Mouse (Mus musculus) lung, embryonic 15.5 days (tissue): Measurements from ENCODE around the gene Fastk. TPM values are rescaled to one million over a fixed set of nuclear protein-coding genes. Genes with fewer than 3 reads are reported as not detected.

Experiments used
- ATAC-seq: fragments of 200-750 bp; cut with Nextera tagmentation; 2 replicates; pipeline ENCODE4 v1.8.0; 2017; ENCODE audit warnings: moderate number of reproducible peaks, borderline replicate concordance; ENCODE audit not compliant: low FRiP score, low TSS enrichment; ENCODE audit errors: extremely low read depth
- H3K27ac ChIP-seq: fragments of 300-500 bp; sonication (generic); 2 replicates; pipeline ENCODE4 v1.5.1; 2015; ENCODE audit warnings: moderate library complexity, mild to moderate bottlenecking, inconsistent platforms
- H3K27me3 ChIP-seq: fragments of 300-500 bp; sonication (generic); 2 replicates; pipeline ENCODE4 v1.6.1; 2015; ENCODE audit warnings: inconsistent platforms
- H3K36me3 ChIP-seq: fragments of 300-500 bp; sonication (generic); 2 replicates; pipeline ENCODE4 v1.6.1; 2015; ENCODE audit warnings: inconsistent platforms
- H3K4me1 ChIP-seq: fragments of 300-500 bp; sonication (generic); 2 replicates; pipeline ENCODE4 v1.6.1; 2015; ENCODE audit warnings: inconsistent platforms
- H3K4me2 ChIP-seq: fragments of 300-500 bp; sonication (generic); 2 replicates; pipeline ENCODE4 v1.6.1; 2015; ENCODE audit warnings: inconsistent platforms, mild to moderate bottlenecking, moderate library complexity
- H3K4me3 ChIP-seq: fragments of 300-500 bp; sonication (generic); 2 replicates; pipeline ENCODE4 v1.5.1; 2015; ENCODE audit warnings: mild to moderate bottlenecking, inconsistent platforms
- H3K9ac ChIP-seq: fragments of 300-500 bp; sonication (generic); 2 replicates; pipeline ENCODE4 v1.6.1; 2015; ENCODE audit warnings: inconsistent platforms
- H3K9me3 ChIP-seq: fragments of 300-500 bp; sonication (generic); 2 replicates; pipeline ENCODE4 v1.6.1; 2016; ENCODE audit warnings: inconsistent platforms
- WGBS: fragments of 180-500 bp; shearing (Covaris S2); methylation state at CpG from one replicate; pipeline ENCODE4 v1.1.7; 2015; 5-methylcytosine and 5-hydroxymethylcytosine counted together
- polyA plus RNA-seq: library from polyadenylated mRNA; unstranded; fragments of >200 nt; fragmentation: Nextera tagmentation; extraction: Ambion mirVana; gene quantifications from 2 replicates; pipeline ENCODE4 v1.2.1, GENCODE M21; 2015

The Fastk gene
- polyA plus RNA-seq: 91.2 and 96.3 TPM in 2 replicates

- Histone ChIP-seq H3K4me2 (peak within 1 kb of the TSS; percentile 83), H3K27me3 (no peaks in the 10 kb centered on the region), H3K9ac (peak within 1 kb of the TSS; percentile 95), H3K36me3 (peaks cover 32% of the 10 kb centered on the region), H3K4me3 (peak within 1 kb of the TSS; percentile 94), H3K9me3 (no peaks in the 10 kb centered on the region), H3K27ac (peak within 1 kb of the TSS; percentile 88), H3K4me1 (peaks cover 33% of the 10 kb centered on the region)
- peak; percentile 85 for ATAC-seq
- WGBS: under 1% methylated on average over 60 of the region's 60 CpGs
Observed at GRCm38 (mm10) chr5:24444746-24445427, at the start of gene Fastk. Gene Fastk, minus strand, starts transcription at chr5:24445287.

GRCm38 (mm10) chr5:24492546-24493285, 47.6 kb upstream of the Fastk start:
- no peaks in the 10 kb centered on the region for H3K27me3 ChIP-seq
- no peak for ATAC-seq
- H3K9me3 ChIP-seq: no peaks in the 10 kb centered on the region
- no peaks in the 10 kb centered on the region for H3K4me1 ChIP-seq
- H3K9ac ChIP-seq: no peak overlapping the region
- 75% methylated on average over 16 of the region's 16 CpGs for WGBS
- no peak overlapping the region for H3K4me2 ChIP-seq
- peaks cover 93% of the 10 kb centered on the region for H3K36me3 ChIP-seq
- H3K4me3 ChIP-seq: no peak overlapping the region
- 0 out of 2 replicates have a peak overlapping the region, but pooled peaks have one; percentile 10 for H3K27ac ChIP-seq

GRCm38 (mm10) chr5:24490413-24490920, 45.4 kb upstream of the Fastk start:
- 83% methylated on average over 14 of the region's 14 CpGs for WGBS
- ATAC-seq: no peak
- Histone ChIP-seq H3K9ac (no peak overlapping the region), H3K27me3 (no peaks in the 10 kb centered on the region), H3K27ac (no peak overlapping the region), H3K4me3 (no peak overlapping the region), H3K4me2 (no peak overlapping the region), H3K36me3 (peaks cover 93% of the 10 kb centered on the region), H3K4me1 (0 out of 2 replicates have a peak, but pooled peaks cover 4% of the 10 kb centered on the region), H3K9me3 (no peaks in the 10 kb centered on the region)

GRCm38 (mm10) chr5:24486738-24487137, 41.7 kb upstream of the Fastk start:
- no peak for ATAC-seq
- H3K4me2 ChIP-seq: no peak overlapping the region
- H3K36me3 ChIP-seq: peaks cover 85% of the 10 kb centered on the region
- H3K27me3 ChIP-seq: no peaks in the 10 kb centered on the region
- no peak overlapping the region for H3K27ac ChIP-seq
- no peak overlapping the region for H3K9ac ChIP-seq
- peaks cover 17% of the 10 kb centered on the region for H3K4me1 ChIP-seq
- WGBS: 86% methylated on average over 5 of the region's 5 CpGs
- H3K4me3 ChIP-seq: no peak overlapping the region
- no peaks in the 10 kb centered on the region for H3K9me3 ChIP-seq

GRCm38 (mm10) chr5:24486097-24486496, 41.0 kb upstream of the Fastk start:
- ATAC-seq: no peak
- no peak overlapping the region for H3K4me2 ChIP-seq
- 2% methylated on average over 8 of the region's 8 CpGs for WGBS

GRCm38 (mm10) chr5:24484963-24485362, 39.9 kb upstream of the Fastk start:
- Histone ChIP-seq H3K9ac (no peak overlapping the region), H3K4me3 (no peak overlapping the region), H3K9me3 (no peaks in the 10 kb centered on the region), H3K27ac (no peak overlapping the region), H3K36me3 (peaks cover 81% of the 10 kb centered on the region), H3K4me2 (no peak overlapping the region), H3K27me3 (no peaks in the 10 kb centered on the region), H3K4me1 (peaks cover 17% of the 10 kb centered on the region)
- no peak for ATAC-seq
- WGBS: 56% methylated on average over 22 of the region's 22 CpGs

More at GRCm38 (mm10) chr5:24486097-24486496, 41.0 kb upstream of the Fastk start:
- Histone ChIP-seq H3K27ac (no peak overlapping the region), H3K4me1 (peaks cover 17% of the 10 kb centered on the region), H3K4me3 (no peak overlapping the region), H3K9me3 (no peaks in the 10 kb centered on the region), H3K9ac (no peak overlapping the region), H3K27me3 (no peaks in the 10 kb centered on the region), H3K36me3 (peaks cover 81% of the 10 kb centered on the region)

- 26% methylated on average over 11 of the region's 11 CpGs for WGBS
- H3K9ac ChIP-seq: no peak overlapping the region
- H3K9me3 ChIP-seq: no peaks in the 10 kb centered on the region
- no peak overlapping the region for H3K4me2 ChIP-seq
- H3K36me3 ChIP-seq: peaks cover 81% of the 10 kb centered on the region
- H3K27ac ChIP-seq: peak overlapping the region; percentile 43; the same call in 1 of the 2 replicates
- no peaks in the 10 kb centered on the region for H3K27me3 ChIP-seq
- no peak for ATAC-seq
- no peak overlapping the region for H3K4me3 ChIP-seq
- H3K4me1 ChIP-seq: peaks cover 17% of the 10 kb centered on the region
Observed at GRCm38 (mm10) chr5:24483326-24483725, 38.2 kb upstream of the Fastk start.

- Histone ChIP-seq H3K4me2 (no peak overlapping the region), H3K36me3 (peaks cover 81% of the 10 kb centered on the region), H3K27me3 (no peaks in the 10 kb centered on the region), H3K27ac (peak overlapping the region; percentile 43; the same call in 1 of the 2 replicates), H3K4me3 (no peak overlapping the region), H3K9me3 (no peaks in the 10 kb centered on the region), H3K9ac (no peak overlapping the region), H3K4me1 (peaks cover 17% of the 10 kb centered on the region)
- WGBS: 57% methylated on average over 40 of the region's 41 CpGs
- ATAC-seq: 0 out of 2 replicates have a peak, but pooled peaks have one; percentile 2
Observed at GRCm38 (mm10) chr5:24482247-24483079, 37.4 kb upstream of the Fastk start.

GRCm38 (mm10) chr5:24481647-24482046, 36.6 kb upstream of the Fastk start:
- no peak for ATAC-seq
- Histone ChIP-seq H3K4me1 (peaks cover 18% of the 10 kb centered on the region), H3K4me3 (no peak overlapping the region), H3K4me2 (no peak overlapping the region), H3K36me3 (peaks cover 81% of the 10 kb centered on the region), H3K27ac (no peak overlapping the region), H3K27me3 (no peaks in the 10 kb centered on the region), H3K9me3 (no peaks in the 10 kb centered on the region), H3K9ac (no peak overlapping the region)
- WGBS: 14% methylated on average over 4 of the region's 4 CpGs

- H3K4me2 ChIP-seq: no peak overlapping the region
- no peak overlapping the region for H3K9ac ChIP-seq
- H3K27ac ChIP-seq: no peak overlapping the region
- peaks cover 33% of the 10 kb centered on the region for H3K4me1 ChIP-seq
- no peaks in the 10 kb centered on the region for H3K9me3 ChIP-seq
- peaks cover 59% of the 10 kb centered on the region for H3K36me3 ChIP-seq
- 84% methylated on average over 9 of the region's 9 CpGs for WGBS
- H3K4me3 ChIP-seq: no peak overlapping the region
- no peak for ATAC-seq
- H3K27me3 ChIP-seq: peaks cover 4% of the 10 kb centered on the region; the same call in 1 of the 2 replicates
Observed at GRCm38 (mm10) chr5:24477909-24478308, 32.8 kb upstream of the Fastk start.

- Histone ChIP-seq H3K4me2 (peak overlapping the region; percentile 75), H3K36me3 (peaks cover 43% of the 10 kb centered on the region), H3K9me3 (no peaks in the 10 kb centered on the region), H3K27me3 (peaks cover 4% of the 10 kb centered on the region; the same call in 1 of the 2 replicates), H3K4me3 (peak overlapping the region; percentile 59), H3K27ac (peak overlapping the region; percentile 82), H3K4me1 (peaks cover 30% of the 10 kb centered on the region), H3K9ac (peak overlapping the region; percentile 63)
- ATAC-seq: peak; percentile 71
- 55% methylated on average over 6 of the region's 6 CpGs for WGBS
Observed at GRCm38 (mm10) chr5:24475476-24476241, 30.6 kb upstream of the Fastk start.
